Mouse (Mus musculus) adrenal gland, postnatal 10 days (tissue): ENCODE results near the gene Tmem169. TPM values are rescaled to one million over a fixed set of nuclear protein-coding genes. Genes with fewer than 3 reads are reported as not detected.

ENCODE experiments used
- DNase-seq: peaks from one replicate; pipeline ENCODE4 v3.0.0; 2021; ENCODE audit warnings: mixed read lengths
- total RNA-seq, 2 experiments: library from RNA; stranded (reverse); gene quantifications; 2 replicates each; pipeline ENCODE4 v1.2.3; 2021

Gene Tmem169
- total RNA-seq, 2 experiments from 2014 or later = 2.8 to 4.1 TPM

DNA sequence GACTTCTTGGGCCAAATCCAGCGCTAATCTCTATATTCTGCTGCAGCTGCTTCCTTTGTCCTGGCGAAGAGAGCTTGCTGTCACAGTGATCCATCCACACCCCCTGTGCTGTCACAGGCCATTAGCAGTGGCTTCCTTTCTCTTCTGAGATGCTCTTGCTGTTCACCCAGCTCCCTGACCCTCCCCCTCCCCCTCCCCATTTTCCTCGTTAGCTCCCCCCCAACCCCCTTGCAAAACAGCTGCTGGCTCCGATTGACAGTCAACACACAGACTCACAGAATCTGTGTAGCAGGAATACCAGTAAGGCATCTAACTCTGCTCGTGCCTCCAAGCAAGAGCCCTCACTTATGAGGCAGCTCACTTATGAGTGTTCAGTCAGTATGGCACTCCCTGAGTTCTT, 2.7 kb downstream of the Tmem169 start:
- no peak for DNase-seq

DNA sequence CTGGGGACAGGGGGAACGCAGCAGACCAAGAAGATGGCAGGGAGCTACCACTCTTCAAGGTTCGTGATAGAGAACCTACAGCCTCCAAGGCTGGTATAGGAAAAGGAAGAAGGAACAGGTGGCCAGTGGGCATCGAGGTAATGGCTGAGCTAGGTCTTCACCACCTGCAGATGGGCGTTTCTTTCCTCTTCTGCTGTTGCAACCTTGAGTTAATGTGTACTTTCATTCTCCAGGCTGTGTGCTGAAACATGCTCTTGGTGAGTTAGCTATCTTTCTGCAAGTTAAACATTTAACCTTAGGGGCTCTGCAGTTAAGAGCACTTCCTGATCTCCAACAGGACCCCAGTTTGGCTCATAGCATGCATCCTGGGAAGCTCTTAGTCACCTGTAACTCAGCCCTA, 3.7 kb downstream of the Tmem169 start:
- DNase-seq = no peak

DNA sequence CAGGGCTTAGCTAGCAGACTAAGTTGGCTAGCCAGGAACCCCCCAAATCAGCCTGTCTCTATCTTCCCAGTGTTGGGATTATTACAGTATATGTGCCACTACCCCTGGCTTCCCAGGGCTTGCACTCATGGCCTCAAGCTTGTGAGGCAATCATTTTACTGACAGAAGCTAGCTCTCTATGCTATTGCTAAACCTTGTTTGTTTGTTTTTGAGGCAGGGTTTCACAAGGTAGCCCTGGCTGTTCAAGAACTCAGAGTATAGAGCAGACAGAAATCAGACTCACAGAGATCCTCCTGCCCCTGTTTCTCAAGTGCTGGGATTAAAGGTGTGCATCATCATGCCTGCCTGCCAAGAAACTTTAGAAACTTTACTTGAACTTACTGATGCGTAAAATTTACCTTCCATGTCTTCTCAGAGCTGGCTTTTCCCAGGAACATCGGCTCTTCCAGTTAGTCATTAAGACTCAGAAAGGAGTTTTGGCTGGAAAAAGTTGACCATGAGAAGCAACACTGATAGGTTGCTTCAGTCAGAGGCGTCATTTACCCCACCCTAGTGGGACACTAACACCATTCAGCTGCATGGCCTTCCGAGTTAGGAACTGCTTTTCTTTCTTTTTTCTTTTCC, 4.5 kb downstream of the Tmem169 start:
- DNase-seq = no peak

DNA sequence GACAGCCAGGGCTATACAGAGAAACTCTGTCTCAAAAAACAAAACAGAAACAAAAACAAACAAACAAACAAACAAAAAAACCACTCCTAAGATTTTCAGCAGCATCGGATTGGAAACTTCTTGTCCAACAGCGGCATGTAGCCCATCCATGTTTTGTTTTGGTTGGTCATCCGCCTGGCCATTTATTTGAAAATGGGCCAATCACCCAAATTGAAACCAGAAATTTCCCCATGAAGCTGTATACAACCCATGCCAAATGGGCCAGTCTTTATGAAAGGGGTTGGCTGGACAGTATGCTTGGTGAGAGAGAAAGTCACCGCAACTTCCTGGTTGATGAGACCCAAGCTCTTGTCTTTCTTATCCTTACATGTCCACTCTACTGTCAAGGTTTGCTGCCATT, 6.7 kb downstream of the Tmem169 start:
- DNase-seq = no peak

DNA sequence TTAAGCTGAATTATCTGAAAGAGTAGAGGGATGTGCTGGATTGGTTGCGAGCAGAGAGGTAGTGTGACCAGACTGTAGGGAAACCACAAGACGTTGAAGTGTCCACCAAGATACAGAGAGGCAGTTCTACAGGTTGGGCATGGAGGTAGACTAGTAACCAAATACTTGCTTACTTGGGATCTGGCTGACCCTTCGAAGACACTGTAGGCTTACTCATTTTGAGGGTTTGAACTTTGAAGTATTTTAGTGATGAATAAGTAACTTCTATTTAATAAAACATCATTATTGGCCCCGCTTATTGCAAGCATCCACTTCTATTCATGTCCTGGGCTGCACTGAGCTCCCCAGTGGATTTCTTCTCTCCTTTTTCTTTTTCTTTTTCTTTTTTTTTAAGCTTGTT, 7.3 kb downstream of the Tmem169 start:
- DNase-seq = no peak

DNA sequence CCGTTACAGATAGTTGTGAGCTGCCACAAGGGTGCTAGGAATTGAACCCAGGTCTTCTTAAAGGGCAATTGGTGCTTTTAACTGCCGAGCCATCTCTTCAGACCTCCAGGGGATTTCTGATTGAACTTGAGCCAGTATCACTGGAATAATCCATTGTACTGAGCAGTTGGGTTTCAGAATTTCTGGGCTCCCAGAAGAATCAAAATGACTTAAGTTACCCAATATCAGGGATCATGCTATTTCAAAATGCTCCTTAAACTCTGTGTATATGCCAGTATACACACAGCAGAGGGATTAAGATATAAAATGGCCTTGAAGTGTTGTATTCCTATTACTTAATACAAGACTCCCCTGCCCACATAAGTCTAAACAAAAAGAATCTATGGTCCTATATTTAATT, 7.8 kb downstream of the Tmem169 start:
- no peak for DNase-seq

DNA sequence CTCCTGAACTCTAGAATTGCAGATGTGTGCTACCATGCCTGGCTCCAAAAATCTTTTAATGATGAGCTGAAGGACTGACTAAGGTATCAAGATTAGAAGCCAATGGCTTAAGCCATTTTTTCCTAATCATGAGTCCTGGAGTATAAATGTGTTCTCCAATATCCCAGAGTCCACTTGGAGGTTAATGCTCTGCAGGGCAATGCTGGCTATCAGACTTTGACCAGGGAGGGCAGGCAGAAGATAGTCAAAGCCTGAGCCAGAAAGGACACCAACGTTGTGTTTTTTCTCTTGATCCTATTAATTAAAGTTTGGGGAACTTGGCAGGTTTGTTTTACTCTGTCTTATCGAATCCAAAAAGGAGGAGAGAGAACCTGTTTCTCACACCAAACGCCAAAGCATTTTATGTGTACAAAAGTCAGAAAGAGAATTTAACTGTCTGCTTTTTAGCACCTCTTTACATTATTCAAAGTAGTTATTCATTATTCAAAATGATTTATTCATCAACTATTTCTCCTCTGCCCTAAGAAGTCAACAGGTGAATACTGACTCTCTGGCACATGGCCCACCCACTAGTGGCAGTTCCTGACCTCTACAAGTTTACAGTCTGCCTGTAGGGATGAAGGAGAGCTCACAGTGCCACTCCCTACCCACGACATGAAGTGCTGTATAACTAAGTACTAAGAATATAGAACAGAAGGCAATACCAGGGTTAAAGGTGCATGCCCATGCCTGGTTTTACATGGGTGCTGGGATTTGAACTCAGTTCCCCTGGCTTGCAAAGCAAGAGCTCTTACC, 9.9 kb downstream of the Tmem169 start:
- no peak for DNase-seq

DNA sequence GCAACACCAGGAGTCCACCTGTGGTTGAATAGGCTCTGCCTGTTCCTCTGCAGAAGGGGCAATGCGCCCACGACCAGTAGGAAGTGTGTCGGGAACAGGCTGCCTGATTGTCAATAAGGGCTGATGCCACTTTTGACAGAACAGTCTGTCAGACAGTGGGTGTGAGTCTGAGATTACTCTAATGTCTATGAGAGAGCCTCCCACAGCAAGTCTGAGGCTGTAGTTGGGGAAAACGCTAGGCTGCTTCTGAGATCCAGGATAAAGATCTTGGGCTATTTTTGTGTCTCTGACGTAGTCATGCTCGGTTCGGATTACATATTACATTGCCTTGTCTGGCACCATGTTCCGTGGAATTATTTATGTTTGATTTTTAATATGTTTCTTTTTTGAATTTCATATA, 11.6 kb downstream of the Tmem169 start:
- DNase-seq = no peak

DNA sequence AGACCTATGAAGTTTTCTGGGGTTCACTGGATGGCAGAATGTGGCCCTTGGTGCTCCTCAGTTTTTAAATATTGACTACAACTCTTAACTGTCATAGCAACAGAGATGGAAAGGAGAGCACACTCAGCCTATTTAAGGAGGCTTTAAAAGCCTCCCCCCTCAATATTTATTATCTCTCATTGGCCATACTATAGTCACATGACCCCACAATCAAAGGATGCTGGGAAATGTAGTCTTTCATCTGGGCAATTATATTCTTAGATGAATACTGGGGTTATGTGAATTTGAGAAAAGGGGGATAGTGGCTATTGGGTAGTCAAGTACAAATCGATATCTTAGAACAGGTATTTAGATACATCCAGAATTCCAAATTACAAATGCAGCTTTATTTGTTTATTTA, 17.7 kb downstream of the Tmem169 start:
- no peak for DNase-seq

DNA sequence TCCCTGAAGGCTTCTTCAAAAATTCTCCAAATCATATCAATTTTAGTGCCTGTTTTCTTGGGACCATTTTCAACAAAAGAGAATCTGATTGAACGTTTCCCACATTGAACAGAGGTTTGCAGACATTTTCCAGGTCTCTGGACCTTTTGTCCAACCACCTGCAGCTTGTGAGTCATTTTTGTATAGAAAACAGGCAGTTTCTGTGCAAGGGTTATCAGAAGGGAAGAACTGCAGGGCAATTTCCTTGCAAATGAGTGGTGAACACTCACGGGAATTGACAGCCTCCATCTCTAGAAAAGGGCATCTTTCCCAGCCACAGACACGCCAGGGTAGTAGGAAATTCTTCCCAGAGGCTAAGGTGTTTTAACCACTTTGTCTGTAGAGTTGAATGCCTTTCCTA, 22.1 kb downstream of the Tmem169 start:
- DNase-seq = no peak

DNA sequence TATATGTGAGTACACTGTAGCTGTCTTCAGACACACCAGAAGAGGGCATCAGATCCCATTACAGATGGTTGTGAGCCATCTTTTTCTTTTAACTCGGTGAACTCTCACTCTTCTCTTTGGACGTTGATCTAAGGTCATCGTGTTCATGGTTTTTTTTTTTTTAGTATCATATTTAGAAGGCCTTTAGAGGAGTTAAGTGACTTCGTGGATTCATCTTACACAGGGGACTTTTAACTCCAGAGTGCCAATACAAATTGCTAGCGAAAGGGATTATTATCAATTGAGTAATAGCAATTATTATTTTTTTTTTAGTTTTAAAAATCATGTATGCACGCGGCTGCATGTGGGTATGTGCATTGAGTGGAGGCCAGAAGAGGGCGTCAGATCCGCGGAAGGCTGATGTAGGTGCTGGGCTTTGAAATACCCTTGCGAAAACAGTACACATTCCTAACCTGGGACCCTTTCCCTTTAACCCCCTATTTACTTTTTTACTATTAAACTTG, 22.6 kb downstream of the Tmem169 start:
- DNase-seq = peak; percentile 48

DNA sequence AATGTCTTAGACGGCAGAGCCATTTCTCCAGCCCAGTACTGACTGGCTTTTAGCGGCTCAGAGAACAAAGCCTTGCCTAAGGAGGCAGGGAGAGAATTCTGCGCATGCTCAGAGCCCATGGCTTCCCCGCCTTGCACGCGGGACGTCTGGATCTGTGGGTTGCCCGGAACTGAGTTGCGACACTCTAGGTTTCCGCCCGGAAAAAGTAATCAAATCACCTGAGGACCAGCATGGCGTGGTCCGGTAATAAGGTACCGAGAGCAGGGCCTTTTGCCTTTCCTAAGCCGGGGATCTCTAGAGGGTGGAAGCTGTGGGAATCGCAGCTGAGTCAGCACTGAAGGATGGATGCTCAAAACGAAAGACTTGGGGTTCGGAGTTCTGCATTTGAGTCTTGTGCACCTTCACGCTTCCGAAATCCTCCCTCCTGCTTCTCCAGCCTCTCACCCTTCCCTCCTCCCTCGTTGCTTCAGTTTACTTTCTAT, 23.2 kb downstream of the Tmem169 start, which contains the start of gene Xrcc5:
Gene Xrcc5, plus strand, starts transcription at position 105 of the 482 bp plus-strand sequence.
- DNase-seq = peak; percentile 92

DNA sequence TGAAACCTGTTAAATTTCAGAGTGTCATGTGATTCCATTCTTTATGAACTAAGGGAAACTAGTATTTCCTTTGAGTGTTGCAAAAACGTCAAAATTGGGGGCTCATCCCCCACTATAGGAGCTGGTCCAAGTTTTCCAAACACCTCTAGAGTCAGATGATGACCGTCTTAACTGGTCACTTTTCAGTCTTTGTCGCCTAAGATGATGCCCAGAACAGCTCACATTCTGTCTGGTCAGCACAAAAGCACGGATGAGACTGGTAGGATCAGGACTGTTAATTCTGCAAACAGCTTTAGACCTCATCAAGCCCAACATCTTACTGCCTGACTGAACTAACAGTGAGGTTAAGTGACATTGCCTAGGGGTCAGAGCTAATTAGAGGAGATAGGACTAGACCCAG, 24.8 kb downstream of the Tmem169 start:
- DNase-seq = no peak

DNA sequence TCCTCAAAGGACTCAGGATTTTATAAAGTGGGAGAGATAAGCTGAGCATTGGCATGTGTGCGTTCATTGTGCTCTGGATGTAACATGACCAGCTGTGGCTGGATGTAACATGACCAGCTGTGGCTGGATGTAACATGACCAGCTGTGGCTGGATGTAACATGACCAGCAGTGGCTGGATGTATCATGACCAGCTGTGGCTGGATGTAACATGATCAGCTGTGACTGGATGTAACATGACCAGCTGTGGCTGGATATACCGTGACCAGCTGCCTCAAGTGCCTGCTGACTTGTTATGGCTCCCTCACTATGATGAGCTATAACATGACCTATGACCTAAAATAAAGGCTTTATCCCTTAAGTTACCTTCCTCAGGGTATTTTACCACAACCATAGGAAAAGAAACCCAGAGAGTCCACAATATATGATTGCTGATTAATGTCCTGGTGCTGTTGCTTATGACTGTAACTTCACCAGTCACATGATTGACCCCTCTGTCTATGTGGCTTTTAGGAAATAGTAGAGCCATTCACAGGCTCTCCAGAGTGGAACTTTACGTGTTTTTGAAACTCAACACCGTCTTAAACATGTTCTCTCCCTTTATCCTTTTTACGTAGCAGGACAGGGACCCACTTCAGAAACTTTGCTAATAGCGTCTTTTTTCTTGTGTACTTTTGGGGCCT, 25.7 kb downstream of the Tmem169 start:
- DNase-seq = no peak

DNA sequence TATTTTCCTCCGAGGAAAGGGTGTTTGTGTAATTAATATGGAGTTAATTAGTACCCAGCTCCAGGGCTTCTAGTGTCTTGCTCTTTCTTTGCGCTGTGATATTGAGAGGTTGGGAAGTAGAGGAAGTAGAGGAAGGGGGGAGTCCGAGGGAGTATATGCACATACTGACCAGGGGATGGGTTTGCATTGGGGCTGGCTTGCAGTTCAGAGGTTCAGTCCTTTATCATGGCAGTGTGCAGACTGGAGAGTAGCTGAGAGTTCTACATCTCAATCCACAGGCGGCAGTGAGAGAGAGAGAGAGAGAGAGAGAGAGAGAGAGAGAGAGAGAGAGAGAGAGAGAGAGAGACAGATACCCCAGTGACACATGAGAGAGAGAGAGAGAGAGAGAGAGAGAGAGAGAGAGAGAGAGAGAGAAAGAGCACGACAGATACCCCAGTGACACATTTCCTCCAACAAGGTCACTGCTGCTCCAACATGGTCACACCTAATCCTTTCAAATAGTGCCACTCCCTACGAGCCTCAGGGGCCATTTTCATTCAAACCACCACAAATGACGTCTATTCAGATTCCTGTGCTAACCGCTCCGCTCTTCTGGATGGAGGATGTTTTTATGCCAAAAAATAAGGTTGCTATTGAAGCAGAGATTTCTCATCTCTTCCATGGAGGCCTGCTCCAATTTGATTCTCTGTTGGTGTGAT, 28.7 kb downstream of the Tmem169 start:
- no peak for DNase-seq

DNA sequence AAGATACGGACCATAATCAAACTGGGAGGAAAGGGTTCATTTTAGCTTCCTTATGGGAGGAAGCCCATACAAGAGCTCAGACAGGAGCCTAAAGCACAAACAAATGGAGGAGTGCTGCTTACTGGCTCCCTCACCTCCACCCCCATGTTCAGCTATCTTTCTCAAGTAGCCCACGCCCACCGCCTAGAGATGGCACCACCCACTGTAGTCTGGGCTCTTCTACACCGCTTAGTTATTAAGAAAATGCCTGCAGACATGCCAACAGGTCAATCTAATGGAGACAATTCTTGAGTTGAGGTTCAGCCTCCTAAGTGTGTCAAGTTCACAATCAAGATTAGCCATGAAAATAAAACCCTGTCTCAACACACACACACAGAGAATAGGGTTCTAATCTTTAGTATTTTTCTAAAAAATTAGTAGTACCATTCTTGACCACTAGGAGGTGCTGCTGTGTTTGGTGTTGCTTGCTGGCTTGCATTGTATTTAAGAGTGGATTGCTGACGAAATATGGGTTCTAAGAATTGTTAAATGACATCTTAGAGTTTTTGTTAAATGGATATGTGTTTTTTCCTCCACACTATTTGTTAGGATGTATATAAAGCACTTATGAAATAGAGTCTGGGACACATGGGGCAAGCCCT, 29.4 kb downstream of the Tmem169 start:
- DNase-seq = no peak

DNA sequence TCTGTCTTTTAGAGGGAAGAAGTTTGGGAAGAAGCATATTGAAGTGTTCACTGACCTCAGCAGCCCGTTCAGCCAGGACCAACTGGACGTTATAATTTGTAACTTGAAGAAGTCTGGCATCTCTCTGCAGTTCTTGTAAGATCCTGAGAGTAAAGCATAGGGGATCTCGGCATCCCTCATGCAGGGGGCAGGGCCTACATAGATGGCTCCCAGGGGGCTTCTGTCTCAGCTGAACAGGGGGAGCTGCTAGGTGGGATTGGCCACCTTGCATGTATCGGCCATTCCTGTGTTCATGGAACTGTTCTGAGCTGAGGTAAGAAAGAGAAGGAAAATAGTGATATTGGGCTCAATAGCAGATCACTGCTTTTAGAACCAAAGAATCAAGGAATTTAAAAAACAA, 31.3 kb downstream of the Tmem169 start:
- no peak for DNase-seq

DNA sequence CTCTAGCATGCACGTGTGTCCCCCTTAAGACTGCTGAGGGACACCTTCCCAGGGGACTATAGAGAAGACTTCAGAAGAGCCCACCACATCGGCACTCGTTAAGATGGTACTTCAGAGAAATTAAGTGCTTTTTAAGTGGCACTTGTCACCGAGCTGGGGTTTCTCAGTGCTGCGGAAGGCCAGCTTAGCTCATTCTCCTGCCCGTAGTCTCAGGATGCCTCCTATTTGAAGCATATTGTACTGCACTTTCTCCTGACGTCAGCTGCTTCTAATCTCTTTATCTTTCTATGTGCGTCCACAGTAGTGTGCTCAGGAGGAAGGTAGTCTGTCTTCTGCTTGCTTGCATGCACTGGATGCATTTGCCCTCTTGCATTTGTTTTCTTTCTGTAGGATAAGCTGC, 32.2 kb downstream of the Tmem169 start:
- DNase-seq = no peak

DNA sequence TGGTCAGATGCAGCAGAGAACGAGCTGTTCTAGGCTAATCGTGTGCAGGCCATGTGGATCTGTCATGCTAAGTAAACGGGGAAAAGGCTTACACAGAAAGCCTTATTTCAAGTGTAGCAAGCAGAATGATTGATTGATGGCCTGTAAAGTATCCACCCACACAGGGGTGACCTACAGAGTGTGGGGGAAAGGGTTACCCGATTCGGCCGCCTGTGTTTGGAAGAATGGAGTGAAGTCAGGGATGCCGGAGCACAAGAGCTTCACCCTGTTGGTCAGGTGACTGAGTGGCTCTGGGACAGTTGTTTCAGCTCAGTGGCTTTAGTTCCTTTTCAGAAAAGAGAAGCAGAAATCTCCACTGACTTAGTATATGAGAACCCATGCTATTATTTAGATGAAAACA, 32.7 kb downstream of the Tmem169 start:
- no peak for DNase-seq

DNA sequence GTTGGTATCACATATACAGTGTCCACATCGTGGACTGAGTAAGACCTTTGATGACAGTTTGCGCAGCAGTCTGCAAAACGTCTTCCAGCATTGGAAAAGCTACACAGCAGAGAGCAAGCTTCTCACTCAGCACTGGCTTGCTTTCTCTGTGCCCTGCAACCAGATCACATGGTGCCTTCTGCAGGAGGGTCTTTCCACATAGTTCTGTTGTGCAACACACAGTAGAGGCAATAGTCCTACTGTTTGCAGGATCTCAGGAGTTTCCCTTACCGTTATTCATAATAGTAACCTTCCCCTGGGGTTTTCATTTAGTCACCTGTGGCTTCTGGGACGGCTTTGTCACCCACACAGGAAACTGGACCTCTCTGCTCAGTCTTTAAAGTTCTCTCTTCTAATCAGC, 36.6 kb downstream of the Tmem169 start:
- no peak for DNase-seq

DNA sequence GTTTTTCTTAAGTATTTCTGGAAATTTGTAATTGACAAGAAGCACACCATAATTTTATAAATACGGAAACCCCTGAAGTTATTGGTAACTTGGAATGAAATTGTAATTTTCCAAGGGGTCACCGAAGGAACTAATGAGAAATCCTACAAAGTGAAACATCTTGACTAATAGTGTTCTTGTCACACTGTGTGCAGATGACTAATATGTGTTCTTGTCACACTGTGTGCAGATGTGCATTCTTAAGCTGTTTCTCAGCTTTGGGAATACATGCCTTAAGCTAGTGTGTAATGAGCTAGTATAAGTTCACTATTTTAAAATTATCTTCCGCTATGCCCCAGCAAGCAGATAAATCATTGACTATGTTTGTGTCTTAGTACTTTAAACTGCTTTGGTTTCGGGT, 39.1 kb downstream of the Tmem169 start:
- DNase-seq = no peak
